Mouse (Mus musculus): Measurements from ENCODE around the gene Wdhd1.

Wdhd1 gene

DNA sequence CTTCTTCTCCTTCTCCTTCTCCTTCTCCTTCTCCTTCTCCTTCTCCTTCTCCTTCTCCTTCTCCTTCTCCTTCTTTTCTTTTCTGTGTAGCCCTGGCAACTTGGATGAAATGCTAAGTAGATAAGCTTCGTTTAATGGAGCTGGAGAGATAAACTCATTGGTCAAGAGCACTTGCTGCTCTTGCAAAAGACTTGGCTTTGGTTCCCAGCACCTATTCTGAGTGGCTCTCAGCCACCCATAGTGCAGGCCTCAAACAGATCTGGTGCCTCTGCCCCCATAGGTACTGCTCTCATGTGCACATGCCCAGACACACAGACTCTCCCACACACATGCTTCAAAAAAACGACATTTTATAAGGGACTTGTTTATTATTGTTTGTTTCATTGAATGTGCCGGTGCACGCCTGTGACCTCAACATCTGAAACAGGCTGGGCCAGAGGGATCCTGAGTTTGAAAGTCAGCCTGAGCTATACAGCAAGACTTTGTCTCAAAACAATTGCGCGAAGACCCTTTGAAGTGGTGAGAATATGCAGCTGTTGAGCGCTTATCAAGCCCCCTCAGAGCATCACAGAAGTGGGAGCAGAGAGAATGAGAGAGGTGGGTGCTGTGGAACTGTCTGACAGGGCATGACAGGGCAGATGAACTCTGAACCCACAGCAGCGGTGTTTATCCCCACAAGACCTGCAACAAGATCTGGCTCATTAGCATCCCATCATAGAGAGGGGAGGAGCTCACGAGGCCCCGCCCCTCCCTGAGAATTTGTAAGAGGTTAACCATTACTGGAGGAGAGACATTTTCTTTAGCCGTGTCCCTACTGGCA, 53.8 kb downstream of the Wdhd1 start:
- DNase-seq (ENCODE audit: low spot score in 2 of 2), result no peak

DNA sequence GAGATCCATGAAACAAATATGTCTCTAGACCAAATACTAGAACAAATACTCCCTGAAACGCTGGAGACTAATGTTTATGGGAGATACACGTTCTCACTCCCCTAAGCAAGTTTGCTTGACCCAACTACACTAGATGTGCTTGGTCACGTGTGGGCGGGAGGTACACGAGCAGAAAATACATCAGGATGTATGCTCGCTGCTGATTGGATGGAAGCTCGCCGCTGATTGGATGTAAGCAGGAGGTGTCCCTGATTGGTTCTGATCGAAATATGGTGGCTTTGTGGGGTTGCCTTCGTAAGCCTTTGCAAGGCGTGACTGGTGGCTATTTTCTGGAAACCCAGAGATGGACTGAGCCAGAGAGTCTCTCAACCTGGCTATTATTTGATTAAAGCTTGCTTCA, 55.1 kb downstream of the Wdhd1 start:
- no peak for DNase-seq (ENCODE audit: low spot score in 2 of 2)

DNA sequence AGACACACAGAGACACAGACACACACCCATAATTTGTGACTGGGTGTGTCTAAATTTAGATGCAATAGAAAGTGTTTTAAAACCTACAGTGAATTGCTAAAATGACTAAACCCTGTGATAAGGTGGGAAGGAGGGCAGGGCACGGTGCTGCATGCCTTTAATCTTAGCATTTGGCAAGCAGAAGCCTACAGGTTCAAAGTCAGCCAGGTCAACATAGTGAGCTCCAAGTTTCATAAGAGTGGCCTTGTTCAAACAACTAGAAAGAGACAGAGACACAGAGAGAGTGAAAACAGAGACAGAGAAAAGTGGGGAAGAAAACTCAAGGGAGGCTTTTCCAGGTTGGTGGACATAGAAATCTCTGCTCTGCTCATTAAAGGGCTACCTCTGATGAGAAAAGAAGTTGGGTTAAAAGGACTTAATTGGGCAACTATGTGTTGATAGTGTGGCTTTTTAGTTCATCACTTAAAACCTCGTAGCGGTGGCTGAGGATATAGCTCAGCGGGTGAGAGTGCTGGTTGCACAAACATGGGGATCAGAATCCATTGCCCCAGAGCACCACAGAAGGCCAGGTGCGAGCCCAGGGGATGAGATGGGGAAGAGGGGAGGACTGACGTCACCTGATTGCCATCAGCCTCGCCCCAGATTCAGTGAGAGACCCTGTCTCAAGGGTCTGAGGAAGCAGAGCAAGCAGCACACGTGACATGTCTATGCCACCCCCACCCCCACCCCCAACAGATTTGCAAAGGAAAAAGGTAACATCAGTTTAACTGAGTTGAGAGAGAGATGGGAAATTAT, 56.2 kb downstream of the Wdhd1 start:
- DNase-seq (ENCODE audit: low spot score in 2 of 2), result no peak

DNA sequence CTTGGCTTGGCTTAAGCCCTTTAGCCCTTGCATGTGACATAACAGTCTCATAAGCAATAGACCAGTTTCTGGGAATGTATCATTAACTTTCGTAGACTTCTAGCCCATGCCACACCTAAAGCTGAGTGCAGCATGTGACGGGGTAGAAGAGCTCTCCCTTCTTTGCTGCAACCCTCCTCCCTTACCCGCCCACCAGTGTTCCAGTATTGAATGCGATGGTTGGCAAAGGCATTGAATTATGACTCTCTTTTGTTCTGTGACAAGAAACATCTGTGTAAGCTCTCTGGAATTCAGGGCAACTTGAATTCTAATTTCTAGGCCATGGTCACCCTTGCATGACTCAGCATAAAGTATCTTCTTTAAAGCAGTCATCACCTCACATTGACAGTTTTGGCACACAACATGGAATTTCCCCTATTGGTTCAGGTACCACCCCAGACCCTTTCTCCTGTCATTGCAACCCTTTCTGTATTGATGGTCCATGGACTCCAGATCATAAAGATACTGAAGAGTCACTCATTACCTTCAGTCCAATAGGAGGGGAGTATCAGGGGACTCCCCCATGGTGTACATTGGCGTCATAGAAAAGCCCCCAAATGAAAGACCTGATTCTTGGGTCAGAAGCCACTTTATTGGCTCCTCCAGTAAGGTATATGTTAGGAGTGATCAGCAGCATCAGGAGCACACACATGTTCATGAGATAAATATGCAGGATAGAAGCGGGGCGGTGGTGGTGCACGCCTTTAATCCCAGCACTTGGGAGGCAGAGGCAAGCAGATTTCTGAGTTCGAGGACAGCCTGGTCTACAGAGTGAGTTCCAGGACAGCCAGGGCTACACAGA, 57.7 kb downstream of the Wdhd1 start:
- no peak for DNase-seq (ENCODE audit: low spot score in 2 of 2)

DNA sequence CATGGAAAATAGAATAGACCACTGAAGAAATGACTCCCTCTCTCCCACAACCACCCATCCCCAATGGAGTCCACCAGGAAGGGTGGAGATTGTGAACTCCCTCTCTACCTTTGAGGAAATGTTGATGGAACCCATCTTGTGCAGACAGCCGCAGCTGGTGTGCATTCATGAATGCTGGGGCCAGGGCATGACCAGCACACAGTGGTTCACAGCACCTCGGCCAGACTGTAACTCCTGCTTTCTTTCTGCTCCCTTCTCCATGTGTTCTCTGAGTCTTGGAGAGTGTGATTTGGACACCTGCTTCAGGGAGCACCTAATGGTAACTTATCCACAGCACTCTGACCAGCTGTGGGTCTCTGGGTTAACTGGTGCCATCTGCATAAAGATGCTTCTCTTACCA, 60.1 kb downstream of the Wdhd1 start:
- DNase-seq (ENCODE audit: low spot score in 2 of 2), result no peak

DNA sequence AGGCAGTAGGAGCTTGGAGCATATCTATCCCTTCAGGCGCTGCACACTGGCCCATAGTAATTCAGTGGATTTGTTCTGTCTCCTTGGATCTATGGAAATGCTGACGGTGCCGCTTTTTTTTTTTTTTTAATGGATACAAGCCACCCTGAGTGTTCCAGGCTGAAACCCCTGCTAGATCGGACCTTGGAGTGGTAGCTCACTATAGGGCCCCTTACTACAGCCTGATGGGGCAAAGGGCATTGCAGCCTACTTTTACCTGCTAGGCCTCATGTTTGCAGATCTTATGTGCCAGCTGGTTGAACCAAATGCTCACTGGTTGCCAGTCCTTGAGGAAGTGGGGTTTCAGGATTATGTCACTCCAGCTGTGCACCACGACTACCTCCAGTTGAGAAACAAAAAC, 62.3 kb downstream of the Wdhd1 start:
- DNase-seq (ENCODE audit: low spot score in 2 of 2), result no peak

DNA sequence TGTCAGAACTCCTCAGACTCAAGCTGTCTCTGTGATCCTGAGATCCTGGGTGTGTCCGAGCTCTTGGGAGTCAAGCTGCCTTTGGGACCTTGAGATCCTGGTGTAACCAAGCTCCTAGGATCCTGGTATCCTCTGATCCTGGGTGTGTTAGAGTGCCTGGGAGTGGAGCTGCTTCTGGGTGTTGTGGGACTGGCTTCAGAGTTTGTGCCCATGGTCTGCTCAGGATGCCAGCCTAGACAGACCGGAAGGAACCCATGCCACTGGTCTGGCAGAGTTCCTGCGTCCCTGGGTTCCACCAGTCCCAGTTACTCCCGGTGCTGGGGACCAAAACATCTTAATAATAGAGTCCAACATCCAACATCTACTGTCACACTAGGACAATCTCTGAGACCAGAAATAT, 63.4 kb downstream of the Wdhd1 start:
- no peak for DNase-seq (ENCODE audit: low spot score in 2 of 2)

DNA sequence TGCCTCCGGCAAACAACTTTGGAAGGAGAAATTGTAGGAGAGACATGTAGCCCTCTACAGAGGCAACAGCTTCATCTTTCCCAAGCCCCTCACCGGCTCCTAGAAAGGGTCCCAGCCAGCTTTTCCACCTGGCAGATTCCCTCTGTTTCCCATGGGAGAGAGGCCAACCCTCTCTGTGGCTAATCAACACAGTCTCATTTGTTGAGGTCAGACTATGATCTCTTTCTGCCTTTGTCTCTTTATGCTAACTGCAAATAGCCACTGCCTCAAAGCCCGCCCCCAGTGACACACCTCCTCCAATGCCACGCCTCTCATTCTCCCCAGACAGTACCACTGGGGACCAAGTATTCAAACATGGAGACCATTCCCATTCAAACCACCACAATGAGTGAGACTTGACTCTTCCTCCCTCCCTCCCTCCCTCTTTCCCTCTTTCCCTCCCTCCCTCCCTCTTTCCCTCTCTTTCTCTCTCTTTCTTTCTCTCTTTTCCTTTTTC, 66.9 kb downstream of the Wdhd1 start:
- no peak for DNase-seq (ENCODE audit: low spot score in 2 of 2)

DNA sequence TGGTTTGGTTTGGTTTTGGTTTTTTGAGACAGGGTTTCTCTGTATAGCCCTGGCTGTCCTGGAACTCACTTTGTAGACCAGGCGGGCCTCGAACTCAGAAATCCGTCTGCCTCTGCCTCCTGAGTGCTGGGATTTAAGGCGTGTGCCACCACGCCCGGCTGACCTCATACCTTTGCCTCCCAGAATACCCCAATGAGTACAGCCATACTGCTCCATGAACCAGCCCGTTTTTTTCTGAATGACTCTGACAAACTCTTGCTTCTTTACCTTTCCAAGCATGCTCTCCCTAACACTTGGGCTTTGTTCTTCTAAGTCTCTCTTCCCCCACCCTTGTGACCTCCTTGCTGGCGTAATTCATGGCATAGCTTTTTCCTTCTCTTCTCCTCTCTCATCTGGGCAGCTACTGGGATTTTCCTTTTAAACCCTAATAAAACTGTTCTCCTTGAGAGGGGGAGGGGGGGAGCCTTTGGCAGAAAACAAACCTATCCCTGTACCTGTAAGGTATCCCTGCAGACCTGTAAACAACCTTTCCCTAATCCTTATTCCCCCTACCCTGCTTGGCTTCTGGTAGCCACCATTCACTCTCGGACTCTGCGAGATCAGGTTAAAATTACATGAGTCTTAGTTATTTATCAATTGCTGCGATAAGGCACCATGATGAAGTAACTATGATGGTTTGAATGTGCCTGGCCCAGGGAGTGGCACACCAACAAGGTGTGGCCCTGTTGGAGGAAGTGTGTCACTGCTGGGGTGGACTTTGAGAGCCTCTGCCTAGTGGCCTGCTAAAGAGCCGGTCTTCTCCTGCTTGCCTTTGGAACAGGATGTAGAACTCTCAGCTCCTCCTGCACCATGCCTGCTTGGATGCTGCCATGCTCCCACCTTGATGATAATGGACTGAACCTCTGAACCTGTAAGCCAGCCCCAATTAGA, 67.8 kb downstream of the Wdhd1 start:
- DNase-seq (ENCODE audit: low spot score in 2 of 2), result no peak

DNA sequence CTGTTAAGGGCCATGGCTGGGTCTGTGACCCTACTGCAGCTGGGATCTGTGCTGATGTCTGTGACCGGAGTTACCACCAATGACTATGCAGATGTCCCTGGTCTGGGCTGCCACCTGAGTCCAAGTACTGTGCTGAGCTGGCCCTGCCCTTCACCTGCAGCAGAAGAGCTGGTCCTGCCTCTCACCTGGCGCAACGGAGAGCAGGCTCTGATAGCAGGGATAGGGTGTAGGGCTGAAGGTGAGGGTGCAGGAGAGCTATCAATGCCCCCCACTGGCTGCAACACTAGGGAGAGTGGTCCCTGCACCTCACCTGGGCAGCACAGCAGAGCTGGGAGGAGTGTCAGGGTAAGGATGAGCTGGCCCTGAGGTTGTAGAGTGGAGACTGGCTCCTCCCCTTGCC, 70.1 kb downstream of the Wdhd1 start:
- DNase-seq (ENCODE audit: low spot score in 2 of 2), result no peak

DNA sequence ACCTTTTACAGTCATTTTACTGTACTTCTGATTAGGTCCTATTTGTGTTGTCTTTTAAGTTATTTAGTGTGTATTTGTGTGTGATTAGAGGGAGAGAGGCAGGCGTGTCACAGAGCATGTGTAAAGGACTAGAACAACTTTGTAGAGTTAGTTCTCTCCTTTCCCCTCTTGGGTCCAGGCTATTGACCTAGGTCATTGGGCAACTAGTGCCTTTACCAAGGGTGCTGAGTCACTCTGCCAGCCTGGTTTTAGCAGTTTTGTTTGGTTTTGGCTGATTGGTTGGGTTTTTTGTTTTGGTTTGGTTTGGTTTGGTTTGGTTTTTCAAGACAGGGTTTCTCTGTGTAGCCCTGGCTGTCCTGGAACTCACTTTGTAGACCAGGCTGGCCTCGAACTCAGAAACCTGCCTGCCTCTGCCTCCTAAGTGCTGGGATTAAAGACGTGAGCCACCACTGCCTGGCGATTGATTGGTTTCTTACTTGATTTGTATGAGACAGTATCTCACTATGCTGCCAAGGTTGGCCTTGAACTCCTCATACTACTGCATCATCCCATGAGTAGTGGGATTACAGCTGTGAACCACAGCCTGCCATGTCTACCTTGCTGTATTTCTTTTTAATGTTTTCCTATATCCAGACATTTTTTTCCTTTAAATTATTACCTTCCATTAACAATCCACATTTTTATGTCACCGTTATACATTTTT, 71.2 kb downstream of the Wdhd1 start:
- DNase-seq (ENCODE audit: low spot score in 2 of 2), result no peak

DNA sequence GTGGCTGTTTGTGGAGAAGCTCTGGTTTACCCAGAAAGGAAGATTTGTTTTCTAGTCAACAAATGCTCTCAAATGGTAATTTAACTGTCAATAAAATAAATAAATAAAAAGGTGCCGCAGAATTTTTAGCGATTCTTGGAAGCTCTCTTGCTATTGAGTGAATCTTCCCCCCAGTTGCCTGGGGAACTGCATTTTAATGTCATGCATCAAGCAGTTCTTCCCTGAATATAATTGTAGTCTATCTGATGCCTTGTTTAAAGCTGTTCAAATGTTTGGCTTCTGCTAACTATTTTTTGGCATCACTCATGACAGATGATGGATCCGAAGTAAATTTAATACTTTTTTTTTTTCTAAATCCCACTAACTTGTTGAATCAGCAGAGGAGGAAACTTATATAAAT, 79.3 kb downstream of the Wdhd1 start:
- DNase-seq (ENCODE audit: low spot score in 2 of 2), result no peak

DNA sequence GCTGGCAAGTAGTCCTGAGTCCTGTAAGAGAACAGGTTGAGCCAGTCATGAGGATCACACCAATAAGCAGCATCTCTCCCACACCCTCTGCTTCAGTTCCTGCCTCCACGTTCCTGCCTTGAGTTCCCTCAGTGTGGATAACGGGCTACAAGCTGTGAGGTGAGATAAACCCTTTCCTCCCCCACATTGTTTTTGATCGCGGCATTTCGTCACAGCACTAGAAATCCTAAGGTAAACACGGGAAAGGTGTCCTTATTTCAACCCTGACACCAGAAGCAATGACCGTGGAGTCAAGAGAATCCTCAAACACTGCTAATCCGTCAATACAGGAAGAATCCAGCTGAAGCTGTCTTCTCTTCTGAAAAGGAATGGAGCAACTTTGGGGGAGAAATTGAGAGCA, 79.9 kb downstream of the Wdhd1 start:
- DNase-seq (ENCODE audit: low spot score in 2 of 2), result no peak

DNA sequence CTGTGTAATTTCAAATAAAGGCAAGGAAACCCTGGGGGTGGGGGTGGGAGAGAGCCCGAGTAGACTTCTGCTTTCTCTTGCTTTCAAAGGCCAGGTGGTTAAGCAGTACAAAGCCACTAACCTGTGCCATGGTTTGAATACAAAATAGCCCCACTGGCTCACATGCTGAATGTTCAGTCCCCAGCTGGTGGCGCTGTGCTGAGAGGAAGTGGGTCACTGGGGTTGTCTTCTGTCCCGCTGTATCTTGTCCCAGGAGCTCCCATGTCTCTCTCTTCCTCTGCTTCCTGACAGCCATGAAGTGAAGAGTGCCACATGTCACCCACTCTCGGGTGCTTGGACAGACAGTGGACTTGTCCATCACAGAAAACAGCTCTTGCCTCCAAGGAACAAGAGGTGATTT, 82.6 kb downstream of the Wdhd1 start:
- DNase-seq (ENCODE audit: low spot score in 2 of 2), result no peak

DNA sequence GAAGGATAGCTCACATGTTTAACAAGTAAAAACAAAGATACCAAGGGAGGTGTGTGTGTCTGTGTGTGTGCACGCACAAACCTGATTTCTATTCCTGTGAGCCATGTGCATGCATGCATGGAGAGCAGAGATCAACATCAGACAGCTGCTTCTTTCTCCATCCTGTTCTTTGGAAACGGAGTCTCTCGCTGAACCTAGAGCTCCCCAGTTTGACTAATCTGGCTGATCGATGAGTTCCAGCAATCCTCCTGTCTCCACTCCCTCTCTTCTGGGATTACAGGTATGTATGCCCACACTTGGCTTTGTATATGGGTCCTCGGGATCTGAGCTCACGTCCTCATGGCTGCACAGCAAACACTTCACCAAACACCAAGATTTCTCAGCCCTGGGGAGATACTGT, 83.2 kb downstream of the Wdhd1 start:
- DNase-seq (ENCODE audit: low spot score in 2 of 2), result no peak

DNA sequence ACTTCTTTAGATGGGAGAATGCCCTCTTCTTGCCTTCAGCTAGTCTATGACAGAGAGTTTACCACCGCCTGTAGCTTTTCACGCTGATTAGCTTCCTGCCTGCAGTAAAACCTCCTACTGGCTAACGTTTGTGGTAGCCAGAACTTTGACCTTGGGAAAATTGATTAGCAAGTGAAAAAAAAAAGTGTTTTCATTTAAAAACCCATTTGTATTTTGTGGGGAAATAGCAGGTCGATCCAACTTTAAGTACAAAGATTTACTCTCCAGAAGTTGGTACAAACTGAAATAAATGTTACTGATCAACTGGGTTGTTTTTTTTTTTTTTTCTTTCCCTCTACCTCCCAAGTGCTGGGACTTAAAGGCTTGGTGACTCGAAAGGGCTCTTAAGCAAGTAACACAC, 84.8 kb downstream of the Wdhd1 start:
- DNase-seq (ENCODE audit: low spot score in 2 of 2), result no peak
